In genomic region chr9:29025104-29025503, GRCm38 (mm10) we compare ENCODE assay signal across 30 mouse cellular contexts.
DNase-seq lines count a peak whose midpoint lies in the region; ATAC-seq and TF ChIP-seq lines count a peak whose summit lies in the region.
"Had no signal": no experiment of that assay in that cellular context is flagged by ENCODE, and none has a peak within 500 bp of the region (broad histone marks: within the 10 kb centered on the region; RNA-seq: fewer than 3 reads in every experiment).

No protein-coding gene starts in this region.

- peak; percentile 40 for DNase-seq in cerebellum, adult 11-12 months
- DNase-seq in cerebellum, adult 11 months: no peak
- no peak for DNase-seq in heart, postnatal 14 days
- DNase-seq in heart, adult 2 months: no peak
- peak; percentile 15 to 26 for DNase-seq in cerebellum, postnatal 10 days
- no peak for DNase-seq in T-cell, adult 2 months (ENCODE audit: low spot score)
- DNase-seq: adrenal gland, adult 8-10 months; embryo, embryonic 11 days; gastrocnemius, adult 2 months; gastrocnemius, postnatal 36 days; kidney, postnatal 14 days; lung, postnatal 36 days; right cerebral cortex, postnatal 4 days; thymus, adult 18-20 months; thymus, postnatal 25 days had no signal

- H3K79me2 ChIP-seq in heart, adult 2 months (replicated peaks; ENCODE audit: control insufficient read depth, insufficient read depth, low read length): no peaks in the 10 kb centered on the region

- no peak overlapping the region for H3K4me3 ChIP-seq in heart, embryonic 11.5 days (ENCODE audit: low read depth, low read length)
- H3K4me3 ChIP-seq in heart, embryonic 16.5 days (ENCODE audit: low read length): no peak overlapping the region
- no peak overlapping the region for H3K4me3 ChIP-seq in heart, adult 2 months
- H3K4me3 ChIP-seq: embryonic facial prominence, embryonic 12.5 days; gastrocnemius, adult 2 months; hindbrain, embryonic 13.5 days; limb, embryonic 13.5 days; lung, embryonic 15.5 days; megakaryocyte, embryonic 14.5 days; midbrain, embryonic 12.5 days; myocyte; neural tube, embryonic 12.5 days had no signal

- H3K4me1 ChIP-seq in heart, embryonic 11.5 days (ENCODE audit: control insufficient read depth, insufficient read depth, low read length): peaks cover 5% of the 10 kb centered on the region; the same call in 1 of the 2 replicates
- peaks cover 20% of the 10 kb centered on the region for H3K4me1 ChIP-seq in heart, embryonic 16.5 days (ENCODE audit: control insufficient read depth, insufficient read depth, low read length)
- no peaks in the 10 kb centered on the region for H3K4me1 ChIP-seq in heart, adult 2 months (ENCODE audit: control insufficient read depth, insufficient read depth, low read length)
- H3K4me1 ChIP-seq: embryonic facial prominence, embryonic 12.5 days; hindbrain, embryonic 13.5 days; limb, embryonic 13.5 days; lung, embryonic 15.5 days; megakaryocyte, embryonic 14.5 days; midbrain, embryonic 12.5 days; neural tube, embryonic 12.5 days had no signal

- H3K36me3 ChIP-seq in heart, embryonic 11.5 days (ENCODE audit: control insufficient read depth, insufficient read depth, low read length): no peaks in the 10 kb centered on the region
- H3K36me3 ChIP-seq in heart, embryonic 16.5 days (ENCODE audit: control insufficient read depth, insufficient read depth): no peaks in the 10 kb centered on the region
- no peaks in the 10 kb centered on the region for H3K36me3 ChIP-seq in heart, adult 2 months (ENCODE audit: control insufficient read depth, insufficient read depth, low read length)
- H3K36me3 ChIP-seq: embryonic facial prominence, embryonic 12.5 days; hindbrain, embryonic 13.5 days; limb, embryonic 13.5 days; lung, embryonic 15.5 days; midbrain, embryonic 12.5 days; neural tube, embryonic 12.5 days had no signal

- no peaks in the 10 kb centered on the region for H3K27me3 ChIP-seq in heart, embryonic 11.5 days (ENCODE audit: control insufficient read depth, insufficient read depth, low read length)
- H3K27me3 ChIP-seq in heart, embryonic 16.5 days (ENCODE audit: control insufficient read depth, insufficient read depth, low read length): no peaks in the 10 kb centered on the region
- H3K27me3 ChIP-seq in heart, adult 2 months (ENCODE audit: control insufficient read depth, insufficient read depth, low read length): no peaks in the 10 kb centered on the region
- H3K27me3 ChIP-seq: CH12.LX; embryonic facial prominence, embryonic 12.5 days; hindbrain, embryonic 13.5 days; limb, embryonic 13.5 days; lung, embryonic 15.5 days; megakaryocyte, embryonic 14.5 days; midbrain, embryonic 12.5 days; neural tube, embryonic 12.5 days had no signal

- no peak for ATAC-seq in heart, embryonic 11.5 days (replicated peaks; ENCODE audit: insufficient number of reproducible peaks, low FRiP score, low TSS enrichment)
- no peak for ATAC-seq in heart, embryonic 16.5 days (replicated peaks; ENCODE audit: extremely low read depth, insufficient read depth, low FRiP score)
- ATAC-seq: forebrain, embryonic 14.5 days; intestine, embryonic 16.5 days had no signal

- H3K4me2 ChIP-seq in heart, embryonic 11.5 days: no peak overlapping the region
- no peak overlapping the region for H3K4me2 ChIP-seq in heart, embryonic 16.5 days (ENCODE audit: low read depth, low read length)
- H3K4me2 ChIP-seq: embryonic facial prominence, embryonic 12.5 days; hindbrain, embryonic 13.5 days; limb, embryonic 13.5 days; liver, embryonic 11.5 days; lung, embryonic 15.5 days; midbrain, embryonic 12.5 days; neural tube, embryonic 12.5 days had no signal

- no peak for TF ChIP-seq CTCF in heart, adult 2 months (IDR thresholded peaks at IDR 0.05)

- no peaks in the 10 kb centered on the region for H3K9me3 ChIP-seq in heart, embryonic 11.5 days (replicated peaks; ENCODE audit: control insufficient read depth, low read length)
- no peaks in the 10 kb centered on the region for H3K9me3 ChIP-seq in heart, embryonic 16.5 days (replicated peaks; ENCODE audit: control insufficient read depth, low read length)
- H3K9me3 ChIP-seq: embryonic facial prominence, embryonic 12.5 days; hindbrain, embryonic 13.5 days; limb, embryonic 13.5 days; lung, embryonic 15.5 days; midbrain, embryonic 12.5 days; neural tube, embryonic 12.5 days had no signal

- 46% methylated on average over 1 of the region's 1 CpGs for WGBS in heart, embryonic 11.5 days (ENCODE audit: insufficient replicate concordance)
- WGBS in heart, embryonic 16.5 days: 19% methylated on average over 1 of the region's 1 CpGs
- WGBS in heart, adult 2 months: 33% methylated on average over 1 of the region's 1 CpGs

- H3K27ac ChIP-seq in heart, embryonic 11.5 days (ENCODE audit: low read depth, low read length): peak overlapping the region; percentile 0; the same call in 1 of the 2 replicates
- peak overlapping the region; percentile 69 for H3K27ac ChIP-seq in heart, embryonic 16.5 days (ENCODE audit: low read length)
- no peak overlapping the region for H3K27ac ChIP-seq in heart, adult 2 months
- H3K27ac ChIP-seq: embryonic facial prominence, embryonic 12.5 days; gastrocnemius, adult 2 months; hindbrain, embryonic 13.5 days; limb, embryonic 13.5 days; lung, embryonic 15.5 days; midbrain, embryonic 12.5 days; neural tube, embryonic 12.5 days; stomach, postnatal 0 days had no signal

- no peak for TF ChIP-seq POLR2A in heart, adult 2 months (IDR thresholded peaks at IDR 0.05; ENCODE audit: insufficient read depth, low read depth, low read length)

- intact Hi-C loops in heart, postnatal 14 days (cut with DNase I): no loop called here
- intact Hi-C loops in heart, adult 2 months (cut with DNase I): no loop called here

- H3K9ac ChIP-seq in heart, embryonic 11.5 days (ENCODE audit: low read depth, low read length): no peak overlapping the region
- H3K9ac ChIP-seq in heart, embryonic 16.5 days (ENCODE audit: low read length): no peak overlapping the region
- no peak overlapping the region for H3K9ac ChIP-seq in heart, adult 2 months (ENCODE audit: low read depth, low read length)
- H3K9ac ChIP-seq: embryonic facial prominence, embryonic 12.5 days; hindbrain, embryonic 13.5 days; limb, embryonic 13.5 days; lung, embryonic 15.5 days; midbrain, embryonic 12.5 days; neural tube, embryonic 12.5 days had no signal

- no peak for TF ChIP-seq EP300 in heart, adult 2 months (IDR thresholded peaks at IDR 0.05; ENCODE audit: insufficient read depth, low read depth, low read length)

Comparison
In these comparisons a context has a peak if more than half of its experiments do, and no peak if none do; other contexts are left out.
1. DNase-seq: peak in cerebellum, adult 11-12 months (single experiment) and cerebellum, postnatal 10 days (2 of 2); none in cerebellum, adult 11 months (single experiment), heart, postnatal 14 days (0 of 2), heart, adult 2 months (0 of 2) and T-cell, adult 2 months (single experiment).